Mouse (Mus musculus): Measurements from ENCODE around the gene Disc1.

- TF ChIP-seq CTCF (IDR thresholded peaks at IDR 0.05; ENCODE audit: extremely low read depth, insufficient read length, insufficient replicate concordance, low read depth, low read length), result no peak
- no peak for TF ChIP-seq POLR2A (IDR thresholded peaks at IDR 0.05; ENCODE audit: low read depth, low read length)
These were observed 21.4 kb downstream of the Disc1 start for GRCm38 (mm10) chr8:125075389-125075788.

All from small intestine, adult 2 months (tissue).